Mouse (Mus musculus) liver, adult 2 months (tissue): ENCODE measurements around the gene 4933406M09Rik. TPM values are rescaled to one million over a fixed set of nuclear protein-coding genes. Genes with fewer than 3 reads are reported as not detected.
A peak's percentile ranks its signal among the peaks of the same experiment; 100 is the strongest.

ENCODE experiments used
- DNase-seq: peaks from one replicate; pipeline ENCODE4 v3.0.0-alpha.2; 2011; ENCODE audit warnings: low read depth, low spot score; ENCODE audit errors: extremely low read depth
- H3K27ac ChIP-seq: fragments of 200-500 bp; replicated peaks from 2 replicates; pipeline ENCODE4 v1.5.1; 2012; ENCODE audit warnings: low read depth, mild to moderate bottlenecking, control low read depth, inconsistent platforms, low read length; ENCODE audit not compliant: insufficient read depth
- H3K27me3 ChIP-seq: fragments of 200-500 bp; 2 replicates; pipeline ENCODE4 v1.6.1; 2012; ENCODE audit warnings: mild to moderate bottlenecking, moderate library complexity, low read length, inconsistent platforms; ENCODE audit not compliant: control insufficient read depth, insufficient read depth
- H3K36me3 ChIP-seq: fragments of 200-500 bp; 2 replicates; pipeline ENCODE4 v1.6.1; 2012; ENCODE audit warnings: low read length, inconsistent platforms; ENCODE audit not compliant: control insufficient read depth, insufficient read depth
- H3K4me1 ChIP-seq: fragments of 200-500 bp; 2 replicates; pipeline ENCODE4 v1.6.1; 2011; ENCODE audit warnings: low read length; ENCODE audit not compliant: control insufficient read depth, insufficient read depth
- H3K4me3 ChIP-seq: fragments of 200-500 bp; 2 replicates; pipeline ENCODE4 v1.5.1; 2011; ENCODE audit warnings: low read depth, mild to moderate bottlenecking, control low read depth, low read length, moderate library complexity; ENCODE audit not compliant: insufficient read depth
- H3K79me2 ChIP-seq: fragments of 200-500 bp; 2 replicates; pipeline ENCODE4 v1.6.1; 2012; ENCODE audit warnings: inconsistent platforms, mild to moderate bottlenecking, low read length, moderate library complexity; ENCODE audit not compliant: control insufficient read depth, insufficient read depth
- H3K9ac ChIP-seq: fragments of 200-500 bp; 2 replicates; pipeline ENCODE4 v1.6.1; 2012; ENCODE audit warnings: low read depth, mild to moderate bottlenecking, control low read depth, inconsistent platforms, low read length
- CTCF ChIP-seq: fragments of 200-500 bp; IDR thresholded peaks from 2 replicates; pipeline ENCODE4 v1.5.1; 2011; ENCODE audit warnings: low read depth, low read length, control low read depth
- POLR2A ChIP-seq: fragments of 200-500 bp; IDR thresholded peaks from 2 replicates; pipeline ENCODE4 v1.6.1; 2011; ENCODE audit warnings: low read length, control low read depth; ENCODE audit not compliant: insufficient read depth; ENCODE audit errors: extremely low read depth
- WGBS: fragments of 180-500 bp; shearing (Covaris S2); methylation state at CpG from one replicate; pipeline ENCODE4 v1.1.7; 2018; 5-methylcytosine and 5-hydroxymethylcytosine counted together
- polyA plus RNA-seq: library from polyadenylated mRNA; depleted of rRNA; stranded (reverse); fragments of >200 nt; gene quantifications from 2 replicates; pipeline ENCODE4 v1.2.3, GENCODE M21; 2012
- total RNA-seq: library from RNA; depleted of rRNA; stranded (reverse); fragments of >200 nt; gene quantifications from 2 replicates; pipeline ENCODE4 v1.2.3, GENCODE M21; 2014

Gene 4933406M09Rik
- total and polyA plus RNA-seq, 2 experiments = not detected

- Histone ChIP-seq H3K36me3 (peaks cover 16% of the 10 kb centered on the region), H3K9ac (no peak overlapping the region), H3K79me2 (no peaks in the 10 kb centered on the region), H3K27me3 (no peaks in the 10 kb centered on the region), H3K27ac (no peak overlapping the region), H3K4me3 (no peak overlapping the region), H3K4me1 (peaks cover 4% of the 10 kb centered on the region; the same call in 1 of the 2 replicates)
- DNase-seq = no peak
- 70% methylated on average over 2 of the region's 2 CpGs for WGBS
- TF ChIP-seq CTCF (no peak), POLR2A (no peak)
Observed at GRCm38 (mm10) chr1:134342278-134342664, 43.5 kb upstream of the 4933406M09Rik start.

GRCm38 (mm10) chr1:134342781-134343310 is 42.9 kb upstream of the 4933406M09Rik start:
- 83% methylated on average over 8 of the region's 8 CpGs for WGBS
- Histone ChIP-seq H3K36me3 (peaks cover 21% of the 10 kb centered on the region), H3K4me1 (peaks cover 4% of the 10 kb centered on the region; the same call in 1 of the 2 replicates), H3K27ac (no peak overlapping the region), H3K4me3 (no peak overlapping the region), H3K79me2 (no peaks in the 10 kb centered on the region), H3K27me3 (no peaks in the 10 kb centered on the region), H3K9ac (no peak overlapping the region)
- TF ChIP-seq POLR2A (no peak), CTCF (no peak)
- no peak for DNase-seq

- Histone ChIP-seq H3K36me3 (peaks cover 22% of the 10 kb centered on the region), H3K79me2 (no peaks in the 10 kb centered on the region), H3K27ac (no peak overlapping the region), H3K27me3 (no peaks in the 10 kb centered on the region), H3K4me3 (no peak overlapping the region), H3K4me1 (peaks cover 4% of the 10 kb centered on the region; the same call in 1 of the 2 replicates), H3K9ac (no peak overlapping the region)
- 36% methylated on average over 2 of the region's 2 CpGs for WGBS
- TF ChIP-seq CTCF (no peak), POLR2A (no peak)
- DNase-seq = no peak
Observed at GRCm38 (mm10) chr1:134343567-134343966, 42.2 kb upstream of the 4933406M09Rik start.

- Histone ChIP-seq H3K4me1 (peaks cover 4% of the 10 kb centered on the region; the same call in 1 of the 2 replicates), H3K9ac (no peak overlapping the region), H3K4me3 (no peak overlapping the region), H3K27ac (no peak overlapping the region), H3K36me3 (peaks cover 25% of the 10 kb centered on the region), H3K79me2 (no peaks in the 10 kb centered on the region), H3K27me3 (no peaks in the 10 kb centered on the region)
- peak; percentile 61 for DNase-seq
- WGBS = 9% methylated on average over 54 of the region's 54 CpGs
- TF ChIP-seq POLR2A (no peak), CTCF (no peak)
Observed at GRCm38 (mm10) chr1:134344005-134344950, 41.5 kb upstream of the 4933406M09Rik start.

- TF ChIP-seq POLR2A (no peak), CTCF (no peak)
- H3K4me1 ChIP-seq = peaks cover 4% of the 10 kb centered on the region; the same call in 1 of the 2 replicates
- H3K4me3 ChIP-seq = no peak overlapping the region
- 82% methylated on average over 4 of the region's 4 CpGs for WGBS
- H3K79me2 ChIP-seq = no peaks in the 10 kb centered on the region
- DNase-seq = no peak
- H3K27me3 ChIP-seq = no peaks in the 10 kb centered on the region
- H3K9ac ChIP-seq = no peak overlapping the region
- H3K27ac ChIP-seq = no peak overlapping the region
- H3K36me3 ChIP-seq = peaks cover 32% of the 10 kb centered on the region
Observed at GRCm38 (mm10) chr1:134345075-134345474, 40.7 kb upstream of the 4933406M09Rik start.
